Comparison of ENCODE assay signal across 8 mouse cellular contexts in genomic region chr4:145213999-145214785, GRCm38 (mm10). TPM values are rescaled to one million over a fixed set of nuclear protein-coding genes. Genes with fewer than 3 reads are reported as not detected.
DNase-seq lines count a peak whose midpoint lies in the region; ATAC-seq and TF ChIP-seq lines count a peak whose summit lies in the region.

No protein-coding gene starts in this region.

- peak; percentile 86 to 93 (median 91) for TF ChIP-seq CTCF in MEL (IDR thresholded peaks at IDR 0.05 in 2 of 3, conservative IDR thresholded peaks at IDR 0.05 in 1 of 3; ENCODE audit: control insufficient read depth in 1 of 3, insufficient read depth in 1 of 3, low read depth in 2 of 3, low read length in 3 of 3, poor library complexity in 1 of 3, severe bottlenecking in 1 of 3)

- WGBS in hindbrain, embryonic 11.5 days, result 36% methylated on average over 8 of the region's 8 CpGs
- 29% methylated on average over 8 of the region's 8 CpGs for WGBS in lung, embryonic 16.5 days

- H3K4me2 ChIP-seq in hindbrain, embryonic 11.5 days (replicated peaks; ENCODE audit: low read depth, low read length), result no peak overlapping the region
- H3K4me2 ChIP-seq in lung, embryonic 16.5 days (ENCODE audit: low read depth, low read length), result no peak overlapping the region

- TF ChIP-seq RAD21 in MEL (IDR thresholded peaks at IDR 0.05; ENCODE audit: low read depth, low read length), result peak; percentile 82

- ATAC-seq in hindbrain, embryonic 11.5 days (ENCODE audit: low FRiP score), result peak; percentile 86
- peak; percentile 83 for ATAC-seq in lung, embryonic 16.5 days (ENCODE audit: low read depth)

- TF ChIP-seq EP300 in MEL (IDR thresholded peaks at IDR 0.05; ENCODE audit: low read depth in 1 of 2, low read length in 2 of 2), result no peak

- no peaks in the 10 kb centered on the region; a peak in 1 of 4 replicates for H3K36me3 ChIP-seq in MEL (ENCODE audit: control insufficient read depth in 1 of 2, insufficient read depth in 2 of 2, low read length in 2 of 2)
- no peaks in the 10 kb centered on the region for H3K36me3 ChIP-seq in hindbrain, embryonic 11.5 days (ENCODE audit: control insufficient read depth, insufficient read depth, low read length)
- no peaks in the 10 kb centered on the region for H3K36me3 ChIP-seq in lung, embryonic 16.5 days (ENCODE audit: control insufficient read depth, insufficient read depth, low read length)

- DNase-seq in MEL (ENCODE audit: low read depth, low spot score), result peak; percentile 83
- peak; percentile 72 for DNase-seq in cerebellum, adult 8-10 months
- peak; percentile 74 to 96 for DNase-seq in frontal cortex, adult 2 months (ENCODE audit: extremely low spot score in 1 of 2, low spot score in 1 of 2)
- DNase-seq in hindbrain, embryonic 11.5 days (ENCODE audit: low spot score), result peak; percentile 94
- peak; percentile 91 for DNase-seq in layer of hippocampus, adult 9-11 months
- DNase-seq in ovary, postnatal 10 days (ENCODE audit: low spot score), result peak; percentile 97
- peak; percentile 74 to 93 for DNase-seq in thymus, postnatal 10 days (ENCODE audit: low spot score in 2 of 2)

- no peak overlapping the region for H3K27ac ChIP-seq in MEL (ENCODE audit: control insufficient read depth, low read depth, low read length)
- no peak overlapping the region for H3K27ac ChIP-seq in hindbrain, embryonic 11.5 days (ENCODE audit: low read depth, low read length)
- no peak overlapping the region for H3K27ac ChIP-seq in lung, embryonic 16.5 days (ENCODE audit: low read length)

- TF ChIP-seq POLR2A in MEL (IDR thresholded peaks at IDR 0.05; ENCODE audit: control insufficient read depth in 1 of 2, insufficient read depth in 1 of 2, low read depth in 1 of 2, low read length in 2 of 2, poor library complexity in 1 of 2), result no peak

- no peak overlapping the region for H3K4me3 ChIP-seq in MEL (ENCODE audit: control insufficient read depth in 1 of 2, insufficient read depth in 1 of 2, low read depth in 2 of 2, low read length in 2 of 2)
- no peak overlapping the region for H3K4me3 ChIP-seq in hindbrain, embryonic 11.5 days (ENCODE audit: low read depth, low read length)
- no peak overlapping the region for H3K4me3 ChIP-seq in lung, embryonic 16.5 days (ENCODE audit: low read length)

- H3K9ac ChIP-seq in MEL (ENCODE audit: control insufficient read depth, low read depth, low read length, poor library complexity, severe bottlenecking), result no peak overlapping the region
- H3K9ac ChIP-seq in hindbrain, embryonic 11.5 days (ENCODE audit: low read depth, low read length), result no peak overlapping the region
- H3K9ac ChIP-seq in lung, embryonic 16.5 days (ENCODE audit: low read length), result no peak overlapping the region

- no peaks in the 10 kb centered on the region for H3K27me3 ChIP-seq in MEL (ENCODE audit: control insufficient read depth in 1 of 2, insufficient read depth in 2 of 2, low read length in 2 of 2)
- H3K27me3 ChIP-seq in hindbrain, embryonic 11.5 days (ENCODE audit: control insufficient read depth, insufficient read depth, low read length), result no peaks in the 10 kb centered on the region
- no peaks in the 10 kb centered on the region for H3K27me3 ChIP-seq in lung, embryonic 16.5 days (ENCODE audit: control insufficient read depth, insufficient read depth, low read depth, low read length)

- no peaks in the 10 kb centered on the region for H3K9me3 ChIP-seq in MEL (replicated peaks; ENCODE audit: insufficient read depth, low read length)
- H3K9me3 ChIP-seq in hindbrain, embryonic 11.5 days (ENCODE audit: control insufficient read depth, low read length), result no peaks in the 10 kb centered on the region
- no peaks in the 10 kb centered on the region for H3K9me3 ChIP-seq in lung, embryonic 16.5 days (ENCODE audit: control insufficient read depth, low read length)

- no peaks in the 10 kb centered on the region for H3K79me2 ChIP-seq in MEL (ENCODE audit: control insufficient read depth, insufficient read depth, low read length, poor library complexity)

- H3K4me1 ChIP-seq in MEL (ENCODE audit: control insufficient read depth in 1 of 2, insufficient read depth in 2 of 2, low read length in 2 of 2), result no peaks in the 10 kb centered on the region
- no peaks in the 10 kb centered on the region for H3K4me1 ChIP-seq in hindbrain, embryonic 11.5 days (replicated peaks; ENCODE audit: control insufficient read depth, insufficient read depth, low read length)
- H3K4me1 ChIP-seq in lung, embryonic 16.5 days (replicated peaks; ENCODE audit: control insufficient read depth, insufficient read depth, low read length), result no peaks in the 10 kb centered on the region

TF ChIP-seq in MEL, 35 proteins besides CTCF, POLR2A, EP300 and RAD21:
- TF ChIP-seq ZC3H11A (IDR thresholded peaks at IDR 0.05; ENCODE audit: low read depth, low read length), result peak; percentile 82
- no peak for TF ChIP-seq GATA1 (IDR thresholded peaks at IDR 0.05; ENCODE audit: low read depth, low read length)
- 0 out of 2 replicates have a peak, but pooled peaks have one; percentile 6 for TF ChIP-seq ETS1 (IDR thresholded peaks at IDR 0.05; ENCODE audit: low read depth, low read length)
- peak; percentile 96 for TF ChIP-seq SMC3 (IDR thresholded peaks at IDR 0.05; ENCODE audit: low read depth, low read length)
TF ChIP-seq in MEL: peak in this region for 3.

RNA-seq across cellular contexts. Expression of gene Vps13d, which starts 19.4 kb away (rescaled TPM):
- 8.9 and 10.0 TPM in 2 replicates for total RNA-seq in MEL (2012; rRNA removed)
- polyA plus RNA-seq in MEL (2012; ENCODE audit: insufficient read depth in 1 of 2, insufficient read length in 2 of 2, low read depth in 1 of 2, low replicate concordance in 2 of 2, missing spikeins in 1 of 2), result 10 to 100 TPM; 13.2 to 14.5 TPM
- polyA plus RNA-seq in frontal cortex, adult 2 months (2012; rRNA removed), result 54.9 and 58.7 TPM in 2 replicates
- 10.6 and 15.2 TPM in 2 replicates for polyA plus RNA-seq in hindbrain, embryonic 11.5 days (2014; fragmentation: Nextera tagmentation; extraction: Ambion mirVana)
- 5.9 and 8.0 TPM in 2 replicates for polyA plus RNA-seq in lung, embryonic 16.5 days (2015; fragmentation: Nextera tagmentation; extraction: Ambion mirVana)

RNA-seq across cellular contexts. Expression of gene Tnfrsf1b, which starts 32.5 kb away (rescaled TPM):
- 0.33 and 0.58 TPM in 2 replicates for total RNA-seq in MEL (2012; rRNA removed)
- polyA plus RNA-seq in MEL (2012; ENCODE audit: insufficient read depth in 1 of 2, insufficient read length in 2 of 2, low read depth in 1 of 2, low replicate concordance in 2 of 2, missing spikeins in 1 of 2), result 1 to 10 TPM in 1 of 2 experiments, not detected in 1; 1.2 TPM
- 3.0 TPM in 2 replicates for polyA plus RNA-seq in frontal cortex, adult 2 months (2012; rRNA removed)
- polyA plus RNA-seq in hindbrain, embryonic 11.5 days (2014; fragmentation: Nextera tagmentation; extraction: Ambion mirVana), result 1.6 and 1.8 TPM in 2 replicates
- polyA plus RNA-seq in lung, embryonic 16.5 days (2015; fragmentation: Nextera tagmentation; extraction: Ambion mirVana), result 5.0 and 5.3 TPM in 2 replicates
